Mouse (Mus musculus): ENCODE results near the gene Armcx1.

DNA sequence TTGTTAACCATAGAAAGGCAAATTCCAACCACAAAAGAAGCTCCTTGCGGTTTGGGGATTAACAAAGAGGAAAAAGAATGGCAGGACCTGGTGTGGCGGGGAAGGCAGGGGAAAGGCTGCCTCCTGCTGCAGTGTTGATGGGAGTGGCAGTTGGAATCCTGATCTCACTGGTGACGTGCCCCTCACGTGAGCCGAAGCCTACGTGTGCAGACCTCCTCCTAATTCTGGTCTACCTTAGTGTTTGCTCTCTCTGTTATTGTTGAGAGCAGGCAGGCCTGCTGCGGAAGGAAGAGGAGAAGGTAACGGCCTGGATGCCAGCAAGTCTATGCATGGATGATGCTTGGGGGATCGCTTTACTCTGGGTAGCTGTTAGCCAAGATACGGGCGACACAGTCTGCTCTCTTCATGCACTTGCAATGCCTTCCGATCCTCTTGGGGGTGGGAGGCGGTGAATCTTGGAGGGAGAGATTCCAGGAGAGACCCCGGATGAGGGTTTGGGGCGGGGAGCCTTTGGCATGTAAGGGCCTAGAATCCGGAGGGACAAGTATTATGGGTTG is at the start of gene Armcx1:
- TF ChIP-seq CTCF (IDR thresholded peaks at IDR 0.05) (peak; percentile 24), POLR2A (IDR thresholded peaks at IDR 0.05; ENCODE audit: insufficient read depth, low read depth, low read length) (peak; percentile 62), EP300 (IDR thresholded peaks at IDR 0.05; ENCODE audit: insufficient read depth, low read depth, low read length) (no peak)
